Mouse (Mus musculus) heart, postnatal 14 days (tissue): Measurements from ENCODE around the gene Mafg. TPM values are rescaled to one million over a fixed set of nuclear protein-coding genes. Genes with fewer than 3 reads are reported as not detected.
"Not testable (repeated sequence)": the region's sequence is repeated elsewhere in the genome, so short reads cannot be mapped to it uniquely, and the experiment has no call there.

Experiments
- DNase-seq, 2 experiments: peaks; one replicate each; pipeline ENCODE4 v3.0.0; 2021 to 2022
- intact Hi-C: fragments of 180-260 bp; cut with DNase I; formaldehyde crosslinking; loops from one replicate; pipeline ENCODE4 v1.15.1; 2025
- total RNA-seq, 2 experiments: library from RNA; stranded (reverse); gene quantifications; 2 replicates each; pipeline ENCODE4 v1.2.3; 2021

Mafg gene
- total RNA-seq, 2 experiments from 2014 or later: 33.7 to 41.0 TPM

DNA sequence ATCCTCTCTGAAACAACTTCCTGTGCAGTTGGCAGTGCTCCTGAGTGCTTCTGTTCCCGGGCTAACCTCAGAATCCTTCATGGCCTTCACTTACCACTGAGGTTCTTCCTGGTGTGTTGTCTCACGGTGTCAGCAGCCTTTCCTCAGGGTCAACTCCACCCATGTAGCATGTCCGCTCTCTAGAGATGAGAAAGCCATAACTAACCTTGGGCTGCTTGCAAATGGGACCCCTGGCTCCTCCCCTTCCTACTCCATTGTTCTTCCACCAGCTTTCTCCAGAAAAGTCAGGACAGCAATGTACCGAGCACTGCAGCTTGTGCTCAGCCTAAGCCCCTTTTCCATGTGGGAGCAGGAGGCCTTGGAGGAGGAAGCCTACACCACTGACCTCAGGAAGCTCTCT, 26.6 kb downstream of the Mafg start:
- intact Hi-C loops: no loop called here

DNA sequence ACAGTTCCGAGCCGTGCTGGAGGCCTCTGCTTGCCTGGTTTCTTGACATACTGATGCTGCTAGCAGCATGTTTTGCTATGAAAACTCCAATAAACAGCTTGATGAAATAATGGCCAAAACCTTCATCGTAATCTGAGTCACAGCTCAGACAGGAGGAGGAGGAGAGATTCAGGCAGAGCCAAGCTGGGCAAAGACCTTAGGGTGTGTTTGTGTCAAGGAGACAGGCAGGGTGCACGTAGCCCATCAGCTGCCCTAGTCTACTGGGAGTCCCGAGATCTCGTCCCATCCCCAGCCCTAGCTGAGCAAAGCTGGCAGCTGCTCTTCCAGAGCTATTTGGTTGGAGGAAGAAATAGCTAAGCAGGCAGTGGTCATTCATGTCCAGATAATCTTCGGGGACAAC, 27.7 kb downstream of the Mafg start:
- no peak for DNase-seq
- intact Hi-C loops: no loop called here

More for the DNA sequence above, 26.6 kb downstream of the Mafg start:
- DNase-seq: no peak

DNA sequence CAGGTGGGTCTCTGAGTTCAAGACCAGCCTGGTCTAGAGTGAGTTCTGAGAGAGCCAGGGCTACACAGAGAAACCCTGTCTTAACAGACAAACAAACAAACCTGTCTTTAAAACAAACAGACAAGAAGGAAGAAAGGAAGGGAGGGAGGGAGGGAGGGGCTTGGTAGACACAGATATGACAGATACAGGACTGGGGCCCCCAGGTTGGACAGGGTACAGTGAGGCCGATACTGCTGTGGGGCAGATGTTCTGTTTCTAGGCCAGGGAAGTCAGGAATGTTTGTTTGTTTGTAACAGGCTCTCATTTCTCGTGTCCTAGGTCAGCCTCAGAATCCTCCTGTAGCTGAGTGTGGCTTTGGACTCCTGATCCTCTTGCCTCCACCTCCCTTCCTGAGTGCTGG, 29.9 kb downstream of the Mafg start:
- intact Hi-C loops: no loop called here
- no peak for DNase-seq

DNA sequence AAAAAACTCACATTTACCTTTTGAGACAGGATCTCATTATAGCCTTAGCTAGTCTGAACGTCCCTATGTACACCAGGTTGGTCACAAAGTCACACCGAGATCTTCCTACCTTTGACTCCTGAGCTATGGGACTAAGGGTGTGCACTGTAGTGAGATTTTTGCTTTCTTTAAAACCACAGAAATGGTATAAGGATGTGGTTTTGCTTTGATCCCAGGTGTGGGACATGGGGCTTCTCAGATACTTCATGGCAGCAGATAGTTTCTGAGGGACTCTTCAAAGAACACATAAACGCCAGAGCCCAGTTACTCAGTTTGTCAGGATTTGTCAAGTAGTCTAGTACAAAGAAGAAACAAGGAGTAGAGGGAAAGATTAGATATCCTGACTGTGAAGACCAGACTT, 32.7 kb downstream of the Mafg start:
- intact Hi-C loops: no loop called here
- DNase-seq: no peak

DNA sequence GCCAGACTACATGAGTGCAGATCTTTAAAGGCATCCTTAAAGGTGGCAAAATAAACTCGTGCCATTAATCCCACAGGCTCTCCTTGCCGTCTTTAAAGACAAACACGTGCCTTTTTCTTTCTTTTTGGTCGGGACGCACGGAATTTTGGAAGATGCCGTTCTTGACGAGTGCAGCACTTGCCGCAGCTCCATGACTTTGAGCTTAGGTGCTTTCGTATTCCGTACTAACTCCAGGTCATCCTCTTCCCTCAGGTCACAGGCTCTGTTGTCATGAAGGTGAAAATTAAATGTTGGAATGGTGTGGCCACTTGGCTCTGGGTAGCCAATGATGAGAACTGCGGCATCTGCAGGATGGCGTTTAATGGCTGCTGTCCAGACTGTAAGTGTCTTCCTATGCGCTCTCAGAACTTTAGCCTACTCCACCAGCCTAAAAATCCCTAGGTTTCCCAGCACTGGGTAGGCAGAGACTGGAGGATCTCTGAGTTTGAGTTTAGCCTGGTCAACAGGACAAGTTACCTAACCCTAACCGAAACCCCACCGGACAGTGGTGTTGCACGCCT, 34.3 kb downstream of the Mafg start:
- intact Hi-C loops: no loop called here
- no peak for DNase-seq

DNA sequence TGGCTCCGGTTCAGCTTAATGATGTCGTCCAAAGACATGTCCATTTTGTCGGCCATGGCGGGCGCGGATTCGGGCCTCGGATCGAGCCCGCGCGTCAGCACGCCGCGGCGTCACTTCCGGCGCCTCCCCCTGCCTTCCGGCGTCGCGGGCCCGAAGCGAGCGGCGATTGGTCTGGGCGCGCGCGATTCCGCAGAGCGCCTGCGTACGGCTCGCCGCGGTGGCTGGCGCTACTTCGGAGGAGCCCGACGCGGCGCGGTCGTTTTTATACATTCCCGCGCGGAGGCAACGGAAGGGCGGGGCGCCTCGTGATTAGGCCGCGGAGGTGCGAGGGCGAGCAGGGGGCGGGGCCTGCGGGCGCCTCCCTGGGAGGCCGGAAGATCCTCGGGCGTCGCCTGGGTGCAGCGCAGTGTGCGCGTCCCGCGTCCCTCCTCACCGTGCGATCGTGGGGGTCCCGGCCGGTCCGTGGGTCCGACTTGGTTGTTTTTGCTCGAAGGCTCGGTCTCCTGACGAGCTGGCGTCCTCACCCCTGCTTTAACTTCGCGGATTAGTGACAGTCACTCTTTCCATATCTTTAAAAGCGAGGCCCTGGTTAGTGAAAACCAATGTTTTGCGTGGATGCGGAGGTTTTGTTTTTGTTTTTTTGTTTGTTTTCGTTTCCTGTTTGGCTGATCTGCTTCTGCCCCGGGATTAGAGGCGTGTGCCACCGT, 35.0 kb downstream of the Mafg start, which contains the start of the genes Alyref and Anapc11:
TSS of gene Alyref (minus strand) at position 83 of the 707 bp plus-strand sequence.
TSS of gene Anapc11 (plus strand) at position 139 of the 707 bp plus-strand sequence.
- DNase-seq: peak; percentile 97 to 98
- intact Hi-C loops: no loop called here

DNA sequence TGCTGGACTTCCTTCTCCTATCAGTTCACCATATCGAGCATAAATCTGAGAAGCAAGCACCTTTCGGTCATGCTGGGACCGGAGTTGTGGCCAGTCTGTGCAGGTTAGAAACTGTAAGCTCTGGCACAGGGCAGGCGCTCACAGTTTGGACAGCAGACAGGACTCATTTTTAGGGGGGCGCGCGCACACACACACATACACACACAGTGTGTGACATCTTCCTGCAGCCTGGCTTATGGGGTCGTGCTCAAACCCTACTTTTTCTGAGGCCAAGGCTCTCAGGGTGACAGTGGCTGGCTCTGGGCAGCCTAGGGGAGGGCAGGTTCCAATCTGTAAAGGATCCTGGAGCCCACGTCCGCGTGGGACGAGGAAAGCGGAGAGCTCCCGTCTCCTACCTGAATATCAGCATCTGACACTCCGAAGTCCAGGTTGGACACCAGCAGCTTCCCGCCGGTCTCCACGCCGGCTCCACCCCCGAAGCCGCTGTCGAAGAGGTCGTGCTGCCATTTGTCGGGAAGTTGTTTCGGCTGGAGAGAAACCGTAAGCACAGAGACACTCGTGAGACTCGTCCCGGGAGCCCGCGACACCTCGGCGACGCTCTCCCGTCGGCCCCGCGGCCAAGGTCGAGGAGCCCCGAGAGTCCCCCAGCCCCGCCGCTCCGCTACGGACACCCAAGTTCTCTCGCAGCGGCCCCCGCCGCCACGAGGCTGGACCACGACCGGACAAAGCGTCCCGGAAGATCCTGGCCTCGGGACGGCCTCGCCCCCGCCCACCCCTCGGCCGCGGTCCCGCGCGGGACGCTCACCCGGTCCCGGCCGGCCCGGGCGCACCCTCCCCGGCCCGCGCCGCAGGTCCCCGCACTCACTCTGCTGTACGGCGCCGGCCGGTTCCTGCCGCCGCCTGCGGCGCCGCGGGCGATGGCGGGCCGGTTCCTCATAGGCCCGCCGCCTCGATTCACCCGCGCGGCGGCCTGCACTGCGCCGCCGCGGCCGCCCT, 35.9 kb downstream of the Mafg start:
- intact Hi-C loops: no loop called here
- no peak for DNase-seq

DNA sequence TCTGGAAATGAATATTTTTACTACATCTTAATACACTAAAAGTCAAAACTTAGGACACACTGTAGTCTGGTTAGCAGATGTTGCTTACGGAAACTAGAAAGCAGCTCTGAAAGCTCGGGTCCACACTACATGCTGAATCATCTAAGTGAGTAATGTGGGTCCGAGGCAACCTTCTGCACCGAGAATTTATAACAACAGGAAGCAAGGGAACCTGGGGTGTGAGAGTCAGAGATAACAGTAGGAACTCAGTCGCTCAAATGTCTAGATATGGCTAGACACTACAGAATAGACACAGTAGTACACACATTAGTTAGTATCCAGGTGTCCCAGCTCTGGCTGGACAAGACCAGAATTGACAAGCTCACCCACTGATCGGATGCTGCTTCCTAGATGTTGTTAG, 44.9 kb downstream of the Mafg start:
- no peak for DNase-seq
- intact Hi-C loops: no loop called here

DNA sequence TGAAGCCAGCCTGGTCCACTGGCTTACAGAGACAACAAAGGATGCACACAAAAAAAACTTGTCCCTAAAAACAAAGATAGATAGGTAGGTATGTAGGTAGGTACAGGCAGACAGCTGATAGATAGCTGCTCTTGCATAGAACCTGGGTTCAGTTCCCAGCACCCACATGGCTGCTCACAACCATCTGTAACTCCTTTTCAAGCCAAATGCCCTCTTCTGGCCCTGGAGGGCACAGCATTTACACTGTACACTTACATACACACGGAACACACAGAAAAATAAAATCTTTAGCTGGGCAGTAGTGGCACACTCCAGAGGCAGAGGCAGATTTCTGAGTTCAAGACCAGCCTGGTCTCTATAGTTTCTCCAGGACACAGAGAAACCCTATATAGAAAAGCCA, 49.5 kb downstream of the Mafg start:
- no peak for DNase-seq
- intact Hi-C loops: no loop called here

DNA sequence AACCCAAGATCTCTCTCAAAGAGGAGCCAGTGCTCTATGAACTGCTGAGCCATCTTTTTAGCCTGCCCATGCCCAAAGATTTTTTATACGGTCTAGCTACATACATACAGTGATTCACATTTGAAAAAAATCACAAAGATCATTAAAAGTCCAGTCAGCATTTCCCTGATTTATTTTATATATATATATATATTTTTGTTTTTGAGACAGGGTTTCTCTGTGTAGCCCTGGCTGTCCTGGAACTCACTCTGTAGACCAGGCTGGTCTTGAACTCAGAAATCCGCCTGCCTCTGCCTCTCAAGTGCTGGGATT, 50.5 kb downstream of the Mafg start:
- intact Hi-C loops, DNase-seq: not testable (repeated sequence)

DNA sequence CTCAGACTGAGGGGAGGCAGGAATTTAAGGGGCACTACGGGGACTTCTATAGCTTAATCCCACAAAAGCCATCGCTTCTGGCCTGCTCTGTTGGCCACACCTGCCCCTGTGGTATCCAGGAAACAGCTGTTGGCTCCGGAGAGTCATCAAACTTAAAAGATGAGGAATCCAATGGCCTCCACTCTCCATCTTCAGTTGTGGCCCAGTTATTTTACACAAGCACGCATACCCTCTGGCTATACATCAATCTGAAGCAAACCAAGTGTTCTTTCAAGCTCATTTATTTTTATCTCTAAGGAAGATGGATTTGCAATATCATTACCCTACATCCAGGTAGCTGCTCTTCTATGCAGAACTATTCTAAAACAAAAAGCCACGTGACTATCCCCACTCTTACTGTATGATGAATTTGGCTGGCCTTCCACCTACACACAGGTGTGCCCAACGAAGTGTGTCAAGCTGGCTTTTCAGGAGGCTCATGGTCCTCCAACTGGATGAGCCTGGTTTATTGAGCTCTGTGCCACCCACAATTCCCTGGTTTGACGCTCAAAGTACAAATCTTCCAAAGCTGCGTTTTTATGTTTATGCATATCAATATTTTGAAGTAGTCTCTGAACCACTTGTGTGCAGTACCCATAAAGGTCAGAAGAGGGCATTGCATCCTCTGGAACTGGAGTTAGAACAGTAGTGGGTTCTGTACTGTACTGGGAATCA, 51.0 kb downstream of the Mafg start:
- intact Hi-C loops: no loop called here

DNA sequence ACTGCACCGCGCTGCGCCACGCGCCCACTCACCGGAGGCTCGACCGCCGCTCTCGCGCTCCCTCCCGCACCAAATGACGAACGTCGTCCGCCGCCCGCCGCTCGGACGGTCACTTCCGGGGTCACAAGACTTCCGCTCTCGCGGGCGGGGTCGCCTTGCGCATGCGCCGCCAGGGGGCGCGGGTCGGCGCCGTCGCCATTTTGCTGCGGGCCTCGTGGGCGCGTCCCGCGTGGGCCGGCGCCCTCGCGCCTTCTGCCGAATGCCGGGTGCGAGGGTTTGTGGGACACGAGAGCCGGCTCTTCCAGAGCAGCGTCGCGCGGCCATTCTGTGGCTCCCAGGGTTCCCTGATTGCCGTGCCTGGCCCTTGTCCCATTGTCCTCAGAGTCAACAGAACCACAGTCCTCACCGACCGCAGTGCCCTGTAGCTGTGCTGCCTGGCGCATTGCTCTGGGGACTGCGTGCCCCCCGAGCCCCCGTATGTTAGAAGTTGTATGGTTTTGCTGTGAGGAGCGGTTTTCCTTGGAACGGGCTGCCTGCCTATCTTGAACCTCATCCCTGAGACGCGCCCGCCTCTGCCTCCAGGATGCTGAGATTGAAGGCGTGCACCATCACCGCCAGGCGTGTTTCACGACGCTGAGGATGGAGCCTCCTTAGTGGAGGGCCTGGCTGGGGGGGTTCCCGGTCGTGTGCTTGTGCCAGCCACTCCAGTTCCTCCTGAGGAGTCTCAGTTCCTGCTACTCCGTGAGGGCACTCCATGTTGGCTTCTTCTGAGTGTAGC, 51.7 kb downstream of the Mafg start, which contains the start of gene Arhgdia:
TSS of gene Arhgdia (minus strand) at position 135 of the 778 bp plus-strand sequence.
- DNase-seq: peak; percentile 93
- intact Hi-C loops: no loop called here

More for the DNA sequence above, 51.0 kb downstream of the Mafg start:
- DNase-seq: peak; percentile 14 to 46

DNA sequence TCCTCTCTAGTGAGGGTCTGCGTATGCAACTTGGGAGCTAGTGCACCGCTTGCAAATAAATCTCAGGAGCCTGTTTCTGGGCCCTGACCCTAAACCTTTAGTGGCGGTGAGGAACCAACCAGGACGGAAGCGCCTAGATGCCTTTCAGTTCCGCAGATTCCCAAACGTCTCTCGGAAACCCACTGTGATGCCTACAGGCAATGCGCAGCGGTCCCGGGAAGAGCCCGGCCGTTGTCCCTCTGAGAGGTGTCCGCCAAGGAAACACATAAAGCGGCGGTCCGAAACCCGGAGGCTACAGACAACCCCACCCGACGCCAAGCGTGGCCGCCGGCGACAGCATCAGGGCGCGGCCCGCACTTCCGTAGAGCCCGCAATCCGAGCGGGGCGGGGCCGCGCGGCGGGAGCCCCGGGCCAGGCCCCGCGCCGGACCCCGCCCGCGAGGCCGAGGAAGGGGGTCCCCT, 52.5 kb downstream of the Mafg start:
- intact Hi-C loops: no loop called here
- DNase-seq: peak; percentile 58 to 67

DNA sequence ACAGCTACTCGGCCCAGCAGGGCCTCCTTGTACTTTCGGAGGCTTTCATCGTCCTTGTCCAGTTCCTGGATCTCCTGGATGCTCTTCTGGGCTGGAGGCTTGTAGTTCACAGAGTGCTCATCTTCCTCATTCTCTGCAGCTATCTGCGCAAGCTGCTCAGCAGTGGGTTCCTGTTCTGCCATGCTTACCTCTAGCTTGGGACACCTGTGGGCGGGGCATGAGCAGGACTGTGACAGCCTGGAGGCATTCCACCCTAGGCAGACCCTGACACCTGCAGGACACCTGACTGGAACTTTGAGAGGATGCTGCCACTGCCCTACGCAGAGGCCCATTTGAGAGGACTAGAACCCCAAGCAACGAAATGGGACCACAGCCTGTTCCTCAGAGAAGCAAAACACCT, 53.2 kb downstream of the Mafg start:
- peak in 1 of 2 experiments; percentile 11 for DNase-seq
- intact Hi-C loops: no loop called here

DNA sequence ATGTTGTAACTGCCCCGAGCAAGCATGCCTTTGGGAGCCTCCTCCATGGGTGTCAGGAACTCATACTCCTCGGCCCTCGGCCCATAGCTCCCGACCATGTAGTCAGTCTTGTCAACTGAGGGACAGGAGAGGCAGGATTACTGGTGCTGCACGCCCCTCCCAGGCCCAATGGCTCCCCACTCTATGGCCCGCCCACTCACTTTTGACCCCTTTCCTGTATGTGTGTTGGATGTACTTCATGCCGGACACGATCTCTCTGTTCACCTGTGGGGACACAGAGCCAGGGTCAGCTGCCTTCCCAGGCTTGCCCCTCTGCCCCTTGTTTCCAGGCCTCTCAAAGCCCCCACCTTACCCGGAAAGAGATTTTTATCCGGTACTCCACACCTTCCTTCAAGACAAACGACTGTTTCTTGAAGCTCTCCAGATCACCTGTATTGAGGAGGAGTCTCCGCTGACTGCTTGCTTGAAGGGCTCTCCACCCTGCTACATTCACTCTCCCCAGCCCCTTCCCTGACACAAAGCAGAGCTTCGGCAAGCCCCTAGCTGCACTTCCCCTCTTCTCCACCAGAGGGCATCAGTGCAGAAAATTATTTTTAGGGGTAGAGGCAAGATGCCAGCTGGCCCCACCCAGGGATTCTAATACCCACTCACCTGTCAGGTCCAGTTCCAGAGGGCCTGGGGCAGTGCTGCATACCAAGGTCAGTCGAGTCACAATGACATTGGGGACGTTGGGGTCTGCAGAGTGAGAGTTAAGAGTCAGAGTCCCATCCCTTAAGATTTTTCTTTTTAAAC, 53.9 kb downstream of the Mafg start:
- intact Hi-C loops: loop anchor here (1.0 to 5.0 kb wide), 2 partner anchors 65 to 133 kb away; partner anchors contain the start of genes Cenpx and Lrrc45
- peak; percentile 79 to 85 for DNase-seq

DNA sequence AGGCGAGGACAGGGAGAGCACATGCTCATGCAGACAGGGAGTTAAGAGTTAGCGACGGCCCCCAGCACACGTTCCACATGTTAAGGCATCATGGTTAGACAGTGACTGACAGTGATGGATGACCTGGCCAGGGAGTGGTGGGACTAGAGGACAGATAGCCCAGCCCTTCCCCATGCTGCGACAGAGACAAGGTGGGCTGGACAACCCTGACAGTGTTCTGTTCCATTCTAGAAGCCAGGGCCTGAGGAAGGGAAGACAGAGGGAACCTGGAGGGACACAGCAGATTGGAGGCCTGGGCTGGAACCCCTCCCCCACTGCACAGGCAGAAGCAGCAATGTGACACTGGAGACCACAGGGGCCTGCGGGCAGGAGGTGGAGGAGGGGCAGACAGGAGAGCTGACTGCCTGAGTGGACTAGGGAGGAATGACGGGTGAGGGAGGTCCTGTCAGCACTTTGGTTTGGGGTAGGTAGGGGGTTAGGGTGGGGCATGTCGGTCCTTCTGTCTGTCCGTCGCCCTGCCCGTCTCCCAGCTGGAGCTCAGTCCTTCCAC, 54.6 kb downstream of the Mafg start:
- DNase-seq: no peak

DNA sequence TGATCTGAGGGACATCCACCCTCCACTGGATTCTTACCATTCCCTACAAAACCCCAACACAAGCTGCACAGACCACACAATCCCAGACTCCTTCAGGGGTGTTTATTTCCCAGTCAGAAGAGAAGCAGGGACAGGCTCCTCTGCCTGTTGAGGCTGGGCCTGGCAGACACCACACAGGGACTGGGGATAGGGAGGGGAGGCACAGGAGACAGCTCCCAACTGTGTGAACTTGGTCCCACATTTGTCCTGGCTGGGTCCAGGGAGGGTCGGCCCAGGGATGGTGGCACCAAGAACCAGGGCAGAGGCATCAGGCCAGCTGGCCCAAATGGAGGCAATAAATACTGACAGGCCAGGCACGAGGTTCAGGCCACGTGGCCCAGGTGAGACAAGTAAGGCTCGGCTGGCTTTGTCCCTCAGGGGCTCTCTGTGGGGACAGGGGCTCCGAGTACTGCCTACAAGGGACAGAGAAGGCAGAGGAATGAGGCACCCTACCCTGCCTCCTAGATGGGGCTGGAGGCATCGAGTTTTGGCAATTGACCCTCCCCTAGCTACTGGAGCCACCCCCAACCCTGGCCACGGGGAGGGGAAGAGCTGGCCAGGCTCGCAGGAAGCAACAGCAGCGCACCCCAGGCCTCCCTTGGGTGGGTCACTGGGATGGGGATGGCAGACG, 55.2 kb downstream of the Mafg start:
- intact Hi-C loops: loop anchor here (5.0 kb wide), 1 partner anchor 134 kb away; the partner anchor contains the start of genes Cenpx and Lrrc45
- no peak for DNase-seq

More for the DNA sequence above, 54.6 kb downstream of the Mafg start:
- intact Hi-C loops: loop anchor here (1.0 to 5.0 kb wide), 2 partner anchors 64 to 134 kb away; partner anchors contain the start of genes Cenpx and Lrrc45
